Mouse (Mus musculus) stomach, postnatal 0 days (tissue): ENCODE measurements around the gene Rbms3.

Source experiments
- CTCF ChIP-seq: IDR thresholded peaks from 2 replicates; pipeline ENCODE4 v1.5.1; 2016; ENCODE audit warnings: antibody characterized with exemption, low read depth, mild to moderate bottlenecking, moderate library complexity
- EP300 ChIP-seq: optimal IDR thresholded peaks from 2 replicates; pipeline ENCODE3; 2016; ENCODE audit warnings: antibody characterized with exemption

- TF ChIP-seq CTCF = no peak
- no peak for TF ChIP-seq EP300
Measured at GRCm38 (mm10) chr9:117423259-117423658, 206.5 kb downstream of the Rbms3 start.
